Mouse (Mus musculus) left cerebral cortex, adult 11 months (tissue): ENCODE measurements around the gene Gnptab.
A peak's percentile ranks its signal among the peaks of the same experiment; 100 is the strongest.
"Not testable (repeated sequence)": the region's sequence is repeated elsewhere in the genome, so short reads cannot be mapped to it uniquely, and the experiment has no call there.

Experiments used
- DNase-seq: peaks from one replicate; pipeline ENCODE4 v3.0.0; 2022; ENCODE audit warnings: low spot score

Gnptab gene

GRCm38 (mm10) chr10:88379013-88379885, at the start of gene Gnptab, which contains the start of gene Dram1:
Gene Gnptab (plus strand): TSS chr10:88379132.
Gene Dram1 (minus strand): TSS chr10:88379080.
- peak; percentile 73 for DNase-seq

DNA sequence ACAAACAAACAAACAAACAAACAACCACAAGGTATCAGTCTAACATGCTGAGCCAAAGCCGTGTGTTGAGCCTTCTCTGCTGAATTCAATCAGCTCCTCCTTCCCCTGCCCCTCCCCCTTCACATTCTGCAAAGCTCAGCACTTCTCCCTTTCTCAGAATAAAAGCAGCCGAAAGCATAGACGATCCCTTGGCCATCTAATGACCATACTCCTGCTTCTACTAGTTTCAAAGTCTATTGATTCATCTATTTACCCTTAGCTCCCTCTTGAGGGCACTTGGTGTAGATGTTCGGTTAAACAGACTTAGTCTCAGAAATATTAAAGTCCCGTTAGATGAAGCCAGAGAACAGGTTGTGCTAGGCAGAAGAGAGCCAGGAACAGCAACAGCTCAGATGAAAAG, 48.2 kb upstream of the Gnptab start:
- DNase-seq = no peak

DNA sequence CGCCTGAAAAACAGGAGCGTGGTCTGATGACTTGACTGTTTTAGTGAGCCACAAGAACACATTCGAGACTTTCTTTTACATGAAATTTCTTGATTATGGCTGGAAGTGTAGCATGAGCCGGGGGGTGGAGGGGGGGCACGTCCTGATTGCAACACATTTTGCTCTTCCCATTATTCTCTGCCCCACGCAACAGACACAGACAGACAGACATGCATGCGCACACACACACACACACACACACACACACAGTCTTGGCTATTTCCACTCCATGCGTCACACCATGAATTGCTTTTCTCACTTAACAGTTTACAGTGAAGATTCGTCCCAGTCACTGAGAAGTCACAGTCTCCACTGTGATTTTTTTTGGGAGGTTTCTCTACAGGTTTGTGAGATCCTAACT, 38.3 kb upstream of the Gnptab start:
- DNase-seq = no peak

GRCm38 (mm10) chr10:88341368-88341767, 37.6 kb upstream of the Gnptab start:
- no peak for DNase-seq

DNA sequence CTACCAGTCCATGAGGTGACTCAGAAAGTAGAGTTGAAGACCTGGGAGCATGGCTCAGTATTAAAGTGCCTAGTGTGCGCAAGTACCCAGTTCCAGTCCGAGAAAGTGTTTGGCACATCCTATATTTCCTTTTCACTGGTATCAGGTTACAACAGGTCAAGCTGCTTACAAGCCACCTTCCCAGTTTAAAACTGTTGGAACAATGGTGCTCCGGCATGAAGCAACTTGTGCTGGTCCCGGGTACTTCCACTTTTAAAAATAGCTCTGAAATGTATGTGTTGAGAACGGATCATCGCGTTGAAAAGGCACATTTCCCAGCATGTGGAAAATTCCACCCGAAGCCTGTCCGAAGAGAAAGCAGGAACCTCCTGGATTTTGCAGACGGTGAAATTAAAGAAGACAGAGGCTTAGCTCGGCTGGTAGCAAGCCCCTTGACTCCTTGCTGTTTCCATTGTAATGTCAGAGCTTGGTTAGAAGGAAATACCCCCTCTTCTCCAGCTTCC, 33.0 kb upstream of the Gnptab start:
- no peak for DNase-seq

- no peak for DNase-seq
Measured at GRCm38 (mm10) chr10:88346454-88347245, 32.3 kb upstream of the Gnptab start.

DNA sequence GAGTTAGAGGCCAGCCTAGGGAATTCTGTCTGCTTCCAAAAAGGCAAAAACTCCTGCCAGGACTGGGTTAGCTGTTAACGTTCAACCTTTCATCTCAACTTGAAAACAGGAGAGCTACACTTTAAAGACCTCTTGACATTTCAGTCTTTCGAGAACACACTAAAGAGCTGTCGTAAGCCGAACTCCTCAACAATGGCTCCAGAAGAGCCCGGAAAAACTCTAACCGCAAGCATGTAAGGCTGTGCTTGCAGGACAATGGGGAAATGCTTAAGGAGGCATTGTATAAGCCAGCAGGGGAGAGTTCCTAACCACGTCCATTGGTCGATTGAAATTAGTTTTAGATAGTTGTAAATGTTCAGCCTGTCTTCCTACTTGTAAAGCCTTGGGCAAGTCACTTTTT, 29.1 kb upstream of the Gnptab start:
- DNase-seq = no peak

DNA sequence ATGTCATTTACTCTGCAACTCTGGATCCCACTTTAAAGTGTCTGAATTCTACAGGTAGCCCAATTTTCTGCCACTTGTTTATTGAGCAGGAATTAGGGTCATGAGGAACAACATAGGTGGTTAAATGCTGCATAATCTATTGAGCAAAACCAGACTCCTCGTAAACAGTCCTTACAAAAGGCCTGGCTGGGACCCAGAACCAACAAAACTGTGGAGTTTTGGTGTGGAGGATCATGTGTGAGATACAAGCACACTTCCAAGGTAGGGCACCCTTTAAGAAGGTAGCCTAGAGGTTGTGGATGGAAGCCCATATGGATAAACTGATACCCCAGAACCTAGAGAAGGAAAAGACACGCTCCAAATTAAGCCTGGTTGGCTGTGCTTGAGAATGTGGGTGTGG, 28.2 kb upstream of the Gnptab start:
- no peak for DNase-seq

DNA sequence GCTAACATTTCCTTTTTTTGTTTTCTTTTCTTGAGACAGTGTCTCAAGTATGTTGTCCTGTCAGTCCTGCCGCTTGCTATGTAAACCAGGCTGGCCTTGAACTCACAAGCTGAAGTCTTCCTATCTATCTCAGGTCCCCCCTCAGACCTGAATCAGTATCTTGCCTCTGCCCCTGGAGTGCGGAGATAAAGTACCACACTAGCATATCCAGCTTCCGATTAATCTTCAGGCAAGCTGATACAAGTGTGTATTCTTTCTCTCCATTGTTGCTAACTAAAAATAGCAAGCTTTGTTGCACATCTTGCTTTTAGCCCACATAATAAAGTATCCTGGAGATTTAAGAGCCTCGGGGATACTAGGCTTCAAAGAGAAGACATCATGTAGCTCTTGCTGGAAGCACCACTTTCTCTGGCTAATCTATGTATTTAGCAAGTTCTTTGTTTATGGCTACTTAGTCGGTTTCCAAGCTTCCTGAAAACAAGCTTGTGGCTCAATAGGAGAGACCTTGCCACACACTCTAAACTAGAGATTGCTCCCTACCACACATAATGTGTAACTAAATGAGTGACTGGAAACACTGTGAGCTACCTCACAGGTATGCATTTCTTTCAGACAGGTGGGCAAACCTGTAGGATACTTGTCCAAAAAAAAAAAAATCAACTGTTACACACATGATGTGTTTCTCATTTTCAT, 27.4 kb upstream of the Gnptab start:
- no peak for DNase-seq

- DNase-seq = no peak
Measured at GRCm38 (mm10) chr10:88352549-88352948, 26.4 kb upstream of the Gnptab start.

- no peak for DNase-seq
Measured at GRCm38 (mm10) chr10:88354599-88354998, 24.3 kb upstream of the Gnptab start.

DNA sequence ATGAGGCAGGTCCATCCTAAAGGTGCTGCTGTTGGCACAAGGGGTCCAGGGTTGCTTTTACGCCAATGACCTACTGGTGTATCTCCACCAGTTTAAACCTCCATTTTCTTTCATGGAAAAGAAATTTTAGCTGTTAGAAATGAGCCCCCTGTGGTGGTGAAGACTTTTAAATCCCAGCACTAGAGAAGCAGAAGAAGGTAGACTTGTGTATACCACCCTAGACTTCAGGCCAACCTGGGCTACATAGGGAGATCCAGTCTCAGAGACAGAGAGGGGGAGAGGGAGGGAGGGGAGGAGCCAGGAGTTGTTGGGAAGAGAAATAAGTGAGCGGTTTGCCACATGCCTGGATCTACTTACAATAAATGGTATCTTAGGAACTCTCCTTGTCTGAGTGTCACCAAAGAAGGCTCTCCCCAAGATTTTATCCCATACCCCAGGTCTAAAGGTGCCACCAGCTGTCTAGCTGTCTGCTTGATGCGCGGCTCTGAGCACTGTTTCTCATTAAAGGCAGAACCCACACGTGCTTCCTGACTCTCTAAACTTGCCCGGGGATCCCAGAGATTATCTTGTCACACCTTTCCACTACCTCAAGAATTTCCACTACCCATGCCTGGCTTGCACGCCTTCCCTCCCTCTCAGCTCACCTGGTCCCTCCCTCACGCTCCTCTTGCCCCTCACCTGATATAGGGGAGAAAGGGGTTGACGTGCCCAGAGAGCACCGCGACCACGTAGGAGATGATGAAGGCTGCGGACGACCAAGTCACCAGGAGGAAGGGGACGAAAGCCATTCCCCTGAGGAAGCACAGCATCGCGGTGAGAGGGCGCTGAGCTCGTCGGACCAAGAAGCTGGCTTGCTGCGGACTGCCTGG, 22.6 kb upstream of the Gnptab start:
- DNase-seq = no peak

DNA sequence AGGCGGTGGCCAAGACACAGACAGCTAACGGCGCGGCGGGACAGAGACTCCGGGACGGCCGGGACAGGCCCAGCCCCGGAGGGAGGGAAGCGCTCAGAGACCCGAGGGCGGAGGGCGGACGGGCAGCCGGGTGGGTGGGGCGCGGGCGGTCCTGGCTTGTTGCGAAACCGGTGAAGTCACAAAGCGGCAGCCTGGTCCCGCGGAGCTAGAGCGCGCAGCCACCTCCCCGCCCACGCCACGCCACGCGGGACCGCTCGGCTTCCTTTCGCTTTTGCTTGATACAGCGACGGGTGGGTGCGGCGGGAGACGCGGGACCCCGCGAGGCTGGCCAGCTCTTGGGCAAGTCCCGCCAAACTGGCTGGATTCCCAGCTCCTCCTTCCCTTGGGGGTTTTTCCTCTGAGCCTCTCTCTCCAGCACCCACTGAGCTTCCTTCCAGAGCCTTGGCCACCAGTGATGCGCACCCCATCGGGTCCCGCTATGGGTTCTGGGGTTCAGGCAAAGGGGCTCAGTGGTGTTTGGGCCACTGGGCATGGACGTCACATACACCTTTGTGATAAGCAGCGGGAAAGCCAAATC, 21.9 kb upstream of the Gnptab start:
- no peak for DNase-seq

DNA sequence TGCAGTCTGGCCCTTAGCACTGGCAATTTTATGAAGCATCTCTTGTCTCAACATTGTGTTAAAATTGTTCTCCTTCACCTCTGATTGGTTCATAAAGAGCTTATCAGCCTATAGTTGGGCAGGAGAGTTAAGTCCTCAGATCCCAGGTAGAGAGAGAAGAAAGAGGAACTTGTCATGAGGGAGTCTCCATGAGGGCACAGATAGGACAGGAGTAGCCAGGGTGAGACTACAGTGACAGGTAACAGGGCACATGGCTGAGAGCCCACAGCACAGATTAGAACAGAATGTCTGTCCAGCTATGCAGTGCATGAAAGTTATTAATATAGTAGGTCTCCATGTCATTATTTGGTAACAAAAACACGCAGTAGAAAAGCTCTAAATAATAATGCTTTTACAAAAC, 16.7 kb upstream of the Gnptab start:
- DNase-seq = no peak

DNA sequence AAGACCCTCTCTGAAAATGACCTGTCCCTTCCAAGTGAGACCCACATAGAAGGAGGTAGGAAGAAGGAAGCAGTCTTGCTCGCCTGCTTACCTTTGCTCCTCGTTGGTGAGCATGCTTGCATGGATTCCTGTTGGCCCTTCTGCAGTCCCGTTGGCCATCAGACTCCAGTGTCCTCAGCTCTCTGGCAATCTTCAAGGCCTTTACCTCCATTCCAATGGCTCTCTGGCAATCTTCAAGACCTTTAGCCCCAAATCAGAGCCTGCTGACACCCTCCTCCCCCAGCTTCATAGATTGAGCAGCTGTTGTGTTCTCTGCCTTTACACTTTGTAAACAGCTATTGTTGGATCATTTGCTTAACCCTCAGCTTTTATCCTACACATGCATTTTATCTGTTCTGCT, 14.7 kb upstream of the Gnptab start:
- DNase-seq = no peak

DNA sequence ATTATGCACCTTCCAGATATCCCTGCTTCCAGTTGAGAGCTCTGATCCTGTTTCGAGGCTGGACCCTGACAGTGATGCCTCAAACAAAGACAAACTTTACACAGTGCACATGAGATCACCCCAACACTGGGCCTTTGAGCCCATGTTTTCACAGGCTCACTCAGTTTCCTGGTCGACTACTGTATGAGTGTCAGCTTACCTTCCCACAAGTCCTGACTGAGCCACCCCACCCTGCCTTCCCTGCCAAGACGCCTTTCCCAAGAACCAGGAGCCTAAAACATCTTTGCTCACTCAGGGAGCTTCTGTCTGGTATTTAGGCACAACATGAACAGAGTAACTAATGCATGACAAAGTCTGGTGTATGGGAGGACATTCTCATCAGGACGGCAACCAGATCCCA, 9.7 kb upstream of the Gnptab start:
- DNase-seq = no peak

GRCm38 (mm10) chr10:88371793-88372192, 7.1 kb upstream of the Gnptab start:
- DNase-seq = no peak

DNA sequence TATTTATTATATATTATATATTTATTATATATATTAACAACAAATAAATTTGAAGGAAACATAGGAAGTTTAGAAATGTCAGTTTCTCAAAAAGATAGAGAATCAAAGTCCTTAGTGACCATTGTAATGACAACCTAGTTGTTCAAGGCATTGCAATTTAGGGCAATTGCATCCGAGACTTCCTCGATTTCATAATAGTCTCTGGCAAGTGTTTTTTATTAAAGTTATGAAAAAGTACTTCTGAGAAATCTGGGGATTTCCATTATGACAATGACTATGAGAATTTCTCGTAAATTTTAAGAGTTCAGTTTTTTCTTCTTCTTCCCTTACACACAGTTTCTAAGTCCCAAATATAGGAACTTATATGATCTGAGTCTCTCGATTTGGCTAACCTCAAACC, 6.5 kb upstream of the Gnptab start:
- no peak for DNase-seq

- not testable (repeated sequence) for DNase-seq
Measured at GRCm38 (mm10) chr10:88372945-88373344, 6.0 kb upstream of the Gnptab start.

GRCm38 (mm10) chr10:88374984-88375383, 3.9 kb upstream of the Gnptab start:
- no peak for DNase-seq

GRCm38 (mm10) chr10:88376770-88377169, 2.2 kb upstream of the Gnptab start:
- DNase-seq = peak; percentile 91
